Mouse (Mus musculus) brain, embryonic 14.5 days (tissue): ENCODE results near the gene Gpr161.

Experiments used
- CTCF ChIP-seq: fragments of 200-500 bp; IDR thresholded peaks from 2 replicates; pipeline ENCODE4 v1.5.1; 2012; ENCODE audit warnings: inconsistent platforms, mild to moderate bottlenecking, moderate library complexity, borderline replicate concordance; ENCODE audit not compliant: insufficient read depth, insufficient read length; ENCODE audit errors: extremely low read depth
- POLR2A ChIP-seq: fragments of 200-500 bp; IDR thresholded peaks from 2 replicates; pipeline ENCODE4 v1.6.1; 2012; ENCODE audit warnings: mild to moderate bottlenecking, inconsistent platforms, borderline replicate concordance; ENCODE audit not compliant: poor library complexity, insufficient read depth, insufficient read length, severe bottlenecking; ENCODE audit errors: extremely low read depth

GRCm38 (mm10) chr1:165248842-165249241, 46.7 kb upstream of the Gpr161 start:
- TF ChIP-seq CTCF (no peak), POLR2A (no peak)
